Mouse (Mus musculus) bone marrow, adult 2 months (tissue): ENCODE data around the gene Ssh1.

Source experiments
- CTCF ChIP-seq: fragments of 200-500 bp; IDR thresholded peaks from 2 replicates; pipeline ENCODE4 v1.5.1; 2011; ENCODE audit warnings: low read length, control low read depth; ENCODE audit not compliant: control insufficient read depth, insufficient read depth
- POLR2A ChIP-seq: fragments of 200-500 bp; IDR thresholded peaks from 2 replicates; pipeline ENCODE4 v1.6.1; 2011; ENCODE audit warnings: low read depth, mild to moderate bottlenecking, control low read depth, low read length, borderline replicate concordance; ENCODE audit not compliant: control insufficient read depth

GRCm38 (mm10) chr5:113929526-113929925, 64.2 kb downstream of the Ssh1 start:
- TF ChIP-seq CTCF (no peak), POLR2A (no peak)
